Mouse (Mus musculus) liver, embryonic 12.5 days (tissue): ENCODE measurements at regions not wholly inside any gene's neighbourhood (a gene's known extent, or its start where the extent isn't known, plus 50 kb on each side); places are given as distances from the start of the nearest gene placed in this dataset.

ENCODE experiments used
- ATAC-seq: fragments of 200-750 bp; cut with Nextera tagmentation; 2 replicates; pipeline ENCODE4 v1.8.0; 2017; ENCODE audit warnings: moderate number of reproducible peaks, mild to moderate bottlenecking, moderate library complexity
- H3K27ac ChIP-seq: fragments of 300-500 bp; sonication (generic); 2 replicates; pipeline ENCODE4 v1.5.1; 2016; ENCODE audit warnings: mild to moderate bottlenecking
- H3K27me3 ChIP-seq: fragments of 300-500 bp; sonication (generic); replicated peaks from 2 replicates; pipeline ENCODE4 v1.6.1; 2016; ENCODE audit warnings: mild to moderate bottlenecking, moderate library complexity
- H3K36me3 ChIP-seq: fragments of 300-500 bp; sonication (generic); 2 replicates; pipeline ENCODE4 v1.6.1; 2016; ENCODE audit warnings: mild to moderate bottlenecking, moderate library complexity
- H3K4me1 ChIP-seq: fragments of 300-500 bp; sonication (generic); 2 replicates; pipeline ENCODE4 v1.6.1; 2016
- H3K4me2 ChIP-seq: fragments of 300-500 bp; sonication (generic); 2 replicates; pipeline ENCODE4 v1.6.1; 2016; ENCODE audit warnings: mild to moderate bottlenecking, moderate library complexity
- H3K4me3 ChIP-seq: fragments of 300-500 bp; sonication (generic); 2 replicates; pipeline ENCODE4 v1.5.1; 2016; ENCODE audit warnings: mild to moderate bottlenecking, moderate library complexity
- H3K9ac ChIP-seq: fragments of 300-500 bp; sonication (generic); 2 replicates; pipeline ENCODE4 v1.6.1; 2016; ENCODE audit warnings: mild to moderate bottlenecking, moderate library complexity
- H3K9me3 ChIP-seq: fragments of 300-500 bp; sonication (generic); replicated peaks from 2 replicates; pipeline ENCODE4 v1.6.1; 2016; ENCODE audit warnings: mild to moderate bottlenecking, moderate library complexity
- WGBS: fragments of 180-500 bp; shearing (Covaris S2); methylation state at CpG from one replicate; pipeline ENCODE4 v1.1.7; 2016; ENCODE audit not compliant: insufficient replicate concordance; 5-methylcytosine and 5-hydroxymethylcytosine counted together

DNA sequence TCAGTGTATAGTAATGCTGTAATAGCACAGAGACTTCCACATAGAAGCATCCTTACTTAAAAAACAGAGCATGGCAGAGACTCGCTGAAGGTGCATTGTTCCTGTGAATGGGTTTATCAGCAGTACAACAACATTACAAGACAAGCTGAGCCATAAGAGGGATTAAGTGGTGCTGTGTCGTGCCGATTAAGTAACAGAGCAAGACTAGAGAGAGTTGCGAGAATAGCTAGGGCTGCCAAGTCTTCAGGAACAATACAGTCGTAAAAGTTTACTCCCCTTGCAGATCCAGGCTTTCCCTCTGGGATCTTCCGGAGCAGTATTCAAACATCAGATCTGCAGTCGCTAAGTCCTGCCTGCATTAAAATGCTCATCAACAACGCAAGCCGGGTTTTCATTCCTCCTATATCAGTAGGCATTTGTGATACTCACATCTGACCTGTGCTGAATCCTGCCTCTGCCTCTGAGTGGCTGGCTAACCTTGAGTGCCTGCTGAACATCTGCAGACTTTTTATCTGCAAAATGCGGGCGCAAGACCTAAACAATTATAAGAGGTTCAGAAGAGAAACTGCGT lies 247.1 kb downstream of the Ttll7 start:
- Histone ChIP-seq H3K36me3 (no peaks in the 10 kb centered on the region), H3K4me3 (no peak overlapping the region), H3K9me3 (no peaks in the 10 kb centered on the region), H3K27me3 (no peaks in the 10 kb centered on the region), H3K9ac (no peak overlapping the region), H3K4me1 (no peaks in the 10 kb centered on the region), H3K27ac (no peak overlapping the region), H3K4me2 (no peak overlapping the region)
- WGBS = 47% methylated on average over 12 of the region's 12 CpGs
- no peak for ATAC-seq

DNA sequence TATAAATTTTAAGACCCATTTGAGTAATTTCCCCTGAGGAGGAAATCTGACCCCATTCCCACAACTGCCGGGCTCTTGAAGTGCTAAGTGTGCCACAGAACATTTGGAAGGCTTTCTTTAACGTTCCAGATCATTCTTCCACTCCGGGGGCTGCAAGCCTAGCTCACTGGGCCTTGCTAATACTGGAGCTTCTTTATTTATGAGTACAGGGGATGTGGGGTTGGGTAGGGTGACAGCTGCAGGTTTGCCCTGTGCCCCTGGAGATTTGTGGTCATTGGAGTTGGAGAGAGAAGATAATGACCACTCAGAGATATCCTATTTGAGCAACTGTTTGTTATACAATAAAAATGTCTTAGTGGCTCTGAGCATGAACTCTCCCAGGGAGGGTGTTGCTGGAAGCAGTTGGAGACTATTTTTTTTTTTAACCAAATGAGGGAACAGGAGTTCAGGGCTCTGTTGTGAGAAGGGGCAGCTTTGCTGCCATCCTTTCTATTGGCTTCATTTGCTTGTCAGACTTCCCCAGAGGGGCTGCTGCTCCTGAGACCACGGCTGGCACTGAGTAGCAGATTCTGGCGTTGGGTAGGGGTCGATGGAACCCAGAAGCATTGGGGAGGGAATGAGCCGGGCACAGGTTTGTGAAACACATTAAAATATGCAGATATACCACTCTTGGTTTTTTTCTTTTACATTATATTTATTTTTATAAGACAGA lies 249.0 kb downstream of the Ttll7 start:
- H3K27ac ChIP-seq = no peak overlapping the region
- H3K4me1 ChIP-seq = no peaks in the 10 kb centered on the region
- no peak for ATAC-seq

DNA sequence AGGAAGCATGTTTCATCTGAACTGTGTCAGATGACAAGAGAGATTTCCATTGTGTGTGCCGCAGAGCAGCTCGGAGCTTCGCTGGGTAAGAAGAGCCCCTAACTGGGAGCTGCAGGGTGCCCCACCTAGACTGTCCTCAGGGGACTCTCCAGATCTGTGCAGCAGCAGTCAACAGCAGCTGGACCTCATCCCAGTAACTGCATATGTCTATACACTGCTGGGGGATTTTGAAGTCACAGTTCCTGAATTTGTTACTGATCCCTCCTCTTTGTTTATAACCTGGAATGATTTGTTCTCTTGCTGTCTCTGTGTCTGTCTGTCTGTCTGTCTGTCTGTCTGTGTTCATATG lies 249.6 kb downstream of the Ttll7 start:
- H3K4me2 ChIP-seq = no peak overlapping the region
- no peaks in the 10 kb centered on the region for H3K4me1 ChIP-seq
- ATAC-seq = no peak
- no peaks in the 10 kb centered on the region for H3K36me3 ChIP-seq
- no peak overlapping the region for H3K9ac ChIP-seq
- no peaks in the 10 kb centered on the region for H3K27me3 ChIP-seq
- 54% methylated on average over 3 of the region's 3 CpGs for WGBS
- no peak overlapping the region for H3K4me3 ChIP-seq
- no peaks in the 10 kb centered on the region for H3K9me3 ChIP-seq
- H3K27ac ChIP-seq = no peak overlapping the region

More for the DNA sequence above, 249.0 kb downstream of the Ttll7 start:
- Histone ChIP-seq H3K36me3 (no peaks in the 10 kb centered on the region), H3K9me3 (no peaks in the 10 kb centered on the region), H3K27me3 (no peaks in the 10 kb centered on the region), H3K4me3 (no peak overlapping the region), H3K9ac (no peak overlapping the region), H3K4me2 (no peak overlapping the region)
- WGBS = 41% methylated on average over 7 of the region's 7 CpGs

DNA sequence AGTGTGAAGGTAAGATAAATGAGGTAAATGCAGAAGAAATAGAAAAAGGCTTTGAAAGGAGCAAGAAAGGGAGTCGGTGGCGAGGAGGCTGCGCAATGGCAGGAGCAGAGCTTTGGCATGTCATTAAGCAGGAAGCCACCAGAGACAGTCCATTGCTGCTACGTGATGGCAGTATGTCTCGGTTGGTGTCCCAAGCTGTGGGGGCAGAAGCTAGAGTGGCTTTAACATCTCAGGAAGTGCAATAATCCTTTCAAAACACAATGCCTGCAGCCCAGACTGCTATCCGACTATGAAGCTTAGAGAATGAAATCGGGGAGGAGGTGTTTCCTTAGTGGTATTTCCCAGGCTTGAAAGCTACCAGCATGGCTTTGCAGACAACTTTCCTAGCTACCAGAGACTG lies 251.3 kb downstream of the Ttll7 start:
- Histone ChIP-seq H3K27ac (no peak overlapping the region), H3K4me1 (no peaks in the 10 kb centered on the region), H3K4me3 (no peak overlapping the region), H3K9me3 (no peaks in the 10 kb centered on the region), H3K27me3 (no peaks in the 10 kb centered on the region), H3K9ac (no peak overlapping the region), H3K36me3 (no peaks in the 10 kb centered on the region), H3K4me2 (no peak overlapping the region)
- no peak for ATAC-seq
- 58% methylated on average over 7 of the region's 7 CpGs for WGBS

DNA sequence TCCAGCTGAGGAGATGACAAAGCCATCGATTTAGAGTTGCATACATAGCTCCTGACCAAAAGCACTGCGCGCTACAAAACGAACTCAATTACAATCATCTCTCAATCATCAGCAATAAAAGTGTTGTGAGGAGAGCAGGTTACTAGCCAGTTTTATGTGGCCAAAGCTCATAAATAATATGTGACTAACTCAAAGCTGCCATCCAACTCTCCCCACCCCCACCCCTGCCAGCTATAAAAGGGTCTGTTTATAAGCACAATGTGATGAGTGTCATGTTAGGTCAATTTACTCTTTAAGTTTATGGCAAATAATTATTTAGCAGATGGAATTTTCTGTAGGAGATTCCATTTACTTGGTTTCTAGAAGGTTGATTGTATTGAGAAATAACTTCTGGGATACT lies 265.4 kb downstream of the Ttll7 start:
- Histone ChIP-seq H3K27ac (no peak overlapping the region), H3K27me3 (no peaks in the 10 kb centered on the region), H3K4me1 (no peaks in the 10 kb centered on the region), H3K36me3 (no peaks in the 10 kb centered on the region), H3K9me3 (no peaks in the 10 kb centered on the region), H3K4me2 (no peak overlapping the region), H3K4me3 (no peak overlapping the region), H3K9ac (no peak overlapping the region)
- 66% methylated on average over 4 of the region's 4 CpGs for WGBS
- no peak for ATAC-seq

DNA sequence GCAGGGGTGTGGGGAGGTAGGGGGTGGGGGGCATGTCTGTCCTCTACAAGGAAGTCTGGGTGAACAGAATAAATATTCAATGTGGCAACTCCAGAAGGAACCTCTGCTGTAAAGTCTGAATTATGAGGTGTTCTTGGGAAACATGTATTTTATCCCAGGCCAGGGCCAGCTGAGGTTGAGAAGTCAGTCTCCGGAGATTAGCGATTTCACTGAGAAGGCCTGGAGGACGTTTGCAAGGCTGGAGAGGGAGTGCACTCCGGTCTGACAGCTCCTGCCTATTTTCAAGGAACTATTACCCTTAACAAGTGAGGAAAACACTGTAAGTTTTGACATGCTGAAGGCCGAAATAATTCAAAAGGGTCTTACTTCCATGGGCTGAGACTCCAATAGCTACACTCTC lies 265.9 kb downstream of the Ttll7 start:
- no peaks in the 10 kb centered on the region for H3K36me3 ChIP-seq
- no peaks in the 10 kb centered on the region for H3K9me3 ChIP-seq
- no peak for ATAC-seq
- H3K27ac ChIP-seq = no peak overlapping the region
- H3K4me1 ChIP-seq = no peaks in the 10 kb centered on the region
- 70% methylated on average over 5 of the region's 5 CpGs for WGBS
- H3K27me3 ChIP-seq = no peaks in the 10 kb centered on the region
- H3K4me3 ChIP-seq = no peak overlapping the region
- no peak overlapping the region for H3K9ac ChIP-seq
- no peak overlapping the region for H3K4me2 ChIP-seq

DNA sequence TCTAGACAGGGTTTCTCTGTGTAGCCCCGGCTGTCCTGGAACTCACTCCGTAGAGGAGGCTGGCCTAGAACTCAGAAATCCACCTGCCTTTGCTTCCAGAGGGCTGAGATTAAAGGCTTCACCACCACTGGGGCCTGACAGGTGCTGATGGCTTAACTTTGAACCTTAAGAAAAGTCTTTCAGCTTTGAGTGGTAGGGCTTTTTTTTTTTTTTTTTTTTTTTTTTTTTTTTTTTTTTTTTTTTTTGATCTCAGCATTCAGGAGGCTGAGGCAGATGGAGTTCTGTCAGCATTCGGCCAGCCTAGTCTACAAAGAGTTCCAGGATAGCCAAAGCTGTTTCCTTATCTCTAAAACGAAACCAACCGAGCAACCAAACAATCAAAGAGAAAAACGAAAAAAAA lies 266.5 kb downstream of the Ttll7 start:
- Histone ChIP-seq H3K4me3 (no peak overlapping the region), H3K4me2 (no peak overlapping the region), H3K9me3 (no peaks in the 10 kb centered on the region), H3K36me3 (no peaks in the 10 kb centered on the region), H3K9ac (no peak overlapping the region), H3K27ac (no peak overlapping the region), H3K4me1 (no peaks in the 10 kb centered on the region), H3K27me3 (no peaks in the 10 kb centered on the region)
- 65% methylated on average over 6 of the region's 6 CpGs for WGBS
- ATAC-seq = no peak

DNA sequence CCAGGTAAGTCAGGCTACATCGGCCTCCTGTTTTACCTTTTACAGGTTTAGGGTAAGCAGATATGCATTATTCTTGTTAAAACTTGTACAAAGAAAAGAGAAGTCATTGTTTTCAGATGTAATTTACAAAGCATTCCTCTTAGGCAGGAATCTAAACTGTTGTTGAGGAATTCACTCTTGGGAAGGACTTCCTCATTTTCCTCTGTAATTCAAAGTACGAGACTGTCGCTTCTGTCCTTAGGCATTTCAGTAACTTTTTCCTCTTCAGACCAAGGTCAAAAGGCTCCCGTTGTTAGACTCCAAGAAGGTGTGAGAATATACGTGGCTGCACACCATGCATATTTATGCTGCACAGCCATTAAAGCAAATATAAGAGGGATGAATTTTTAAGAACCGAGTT lies 269.7 kb downstream of the Ttll7 start:
- ATAC-seq = no peak
- H3K36me3 ChIP-seq = no peaks in the 10 kb centered on the region
- 64% methylated on average over 6 of the region's 6 CpGs for WGBS
- H3K9me3 ChIP-seq = no peaks in the 10 kb centered on the region
- H3K4me1 ChIP-seq = no peaks in the 10 kb centered on the region
- H3K27me3 ChIP-seq = no peaks in the 10 kb centered on the region
- H3K9ac ChIP-seq = no peak overlapping the region
- H3K4me2 ChIP-seq = no peak overlapping the region
- H3K27ac ChIP-seq = no peak overlapping the region
- no peak overlapping the region for H3K4me3 ChIP-seq

DNA sequence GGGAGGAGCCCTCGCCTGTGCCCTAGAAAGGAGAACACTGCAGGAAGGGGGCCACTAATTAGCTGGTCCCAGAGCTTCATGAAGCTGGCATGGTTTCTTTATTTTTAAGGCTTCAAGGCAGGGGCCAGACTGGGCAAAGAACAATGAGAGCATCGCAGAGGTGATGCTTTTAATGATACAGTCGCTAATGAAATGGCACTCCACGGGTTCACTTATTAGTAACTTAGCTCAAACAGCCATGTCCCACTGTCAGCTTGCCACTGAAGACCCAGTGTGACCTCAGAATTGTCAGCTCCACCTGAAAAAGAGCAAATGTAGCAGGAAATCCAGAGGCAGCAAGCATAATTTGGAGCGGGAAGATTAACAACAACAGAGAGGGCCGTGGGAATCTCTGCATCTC lies 275.6 kb downstream of the Ttll7 start:
- Histone ChIP-seq H3K4me2 (no peak overlapping the region), H3K4me1 (no peaks in the 10 kb centered on the region), H3K9me3 (no peaks in the 10 kb centered on the region), H3K4me3 (no peak overlapping the region), H3K27ac (no peak overlapping the region), H3K27me3 (no peaks in the 10 kb centered on the region), H3K36me3 (no peaks in the 10 kb centered on the region), H3K9ac (no peak overlapping the region)
- 61% methylated on average over 6 of the region's 6 CpGs for WGBS
- ATAC-seq = no peak

DNA sequence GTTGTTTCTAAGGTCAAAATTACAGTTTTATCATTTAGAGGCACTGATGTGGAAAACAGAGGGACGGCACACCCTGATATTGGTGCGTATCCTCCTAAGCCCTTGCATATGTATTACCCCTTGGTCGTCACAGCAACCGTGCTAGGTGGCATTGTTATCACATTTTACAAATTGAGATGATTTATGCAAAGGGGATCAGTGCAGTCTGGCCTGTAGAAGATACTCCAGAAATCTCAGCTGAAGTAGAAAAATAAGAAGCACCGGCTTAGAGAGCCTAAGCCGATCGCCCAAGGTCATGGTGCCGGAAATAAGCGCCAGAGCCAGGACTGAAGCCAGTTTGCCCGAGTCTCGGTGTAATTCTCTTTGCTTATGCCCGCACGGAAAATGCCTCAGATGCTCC lies 280.7 kb downstream of the Ttll7 start:
- Histone ChIP-seq H3K9ac (no peak overlapping the region), H3K27ac (no peak overlapping the region), H3K9me3 (no peaks in the 10 kb centered on the region), H3K4me2 (no peak overlapping the region), H3K36me3 (no peaks in the 10 kb centered on the region), H3K4me3 (no peak overlapping the region), H3K4me1 (no peaks in the 10 kb centered on the region), H3K27me3 (no peaks in the 10 kb centered on the region)
- no peak for ATAC-seq
- 69% methylated on average over 13 of the region's 13 CpGs for WGBS

DNA sequence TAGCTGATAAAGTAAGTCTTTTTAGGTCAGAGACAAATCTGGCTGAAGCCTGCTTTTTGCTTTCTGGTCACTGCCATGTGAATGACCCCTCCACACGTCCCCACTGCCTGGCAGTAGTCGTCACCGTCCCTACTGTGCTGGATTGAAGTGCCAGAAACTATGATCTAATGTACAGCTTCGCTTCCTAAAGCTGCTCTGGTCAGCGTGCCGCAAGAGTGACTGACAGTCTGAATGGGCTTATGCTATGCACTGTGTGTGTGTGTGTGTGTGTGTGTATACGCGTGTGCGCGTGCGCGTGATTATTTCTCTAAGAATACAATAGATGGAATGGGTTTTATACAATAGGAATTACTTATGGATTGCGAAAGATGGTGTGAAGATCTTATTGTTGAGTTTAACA lies 281.2 kb downstream of the Ttll7 start:
- Histone ChIP-seq H3K9me3 (no peaks in the 10 kb centered on the region), H3K9ac (no peak overlapping the region), H3K27ac (no peak overlapping the region), H3K4me3 (no peak overlapping the region), H3K4me2 (no peak overlapping the region), H3K36me3 (no peaks in the 10 kb centered on the region), H3K27me3 (no peaks in the 10 kb centered on the region), H3K4me1 (no peaks in the 10 kb centered on the region)
- no peak for ATAC-seq
- WGBS = 83% methylated on average over 13 of the region's 13 CpGs

DNA sequence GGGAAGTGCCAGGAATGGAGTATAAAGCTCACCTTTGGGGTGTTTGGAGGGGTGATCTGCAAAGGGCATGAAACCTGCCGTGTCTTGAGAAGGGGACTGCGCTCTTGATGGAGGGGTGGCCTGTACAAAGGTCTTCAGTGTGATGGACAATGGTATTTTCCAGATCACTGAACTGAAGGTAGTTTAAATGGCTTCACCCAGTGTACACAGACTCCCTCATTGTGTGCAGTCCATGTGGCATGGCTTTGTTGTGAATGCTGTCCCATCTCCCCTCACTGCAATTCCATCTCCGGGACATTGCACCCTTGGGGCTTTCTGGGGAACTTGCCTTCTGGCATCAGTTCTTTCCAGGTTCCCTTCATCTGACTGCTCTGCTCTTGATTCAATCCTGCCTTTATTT lies 288.2 kb downstream of the Ttll7 start:
- no peaks in the 10 kb centered on the region for H3K36me3 ChIP-seq
- no peak overlapping the region for H3K9ac ChIP-seq
- no peaks in the 10 kb centered on the region for H3K9me3 ChIP-seq
- H3K4me1 ChIP-seq = no peaks in the 10 kb centered on the region
- no peak overlapping the region for H3K4me2 ChIP-seq
- 94% methylated on average over 3 of the region's 3 CpGs for WGBS
- H3K27me3 ChIP-seq = no peaks in the 10 kb centered on the region
- no peak overlapping the region for H3K27ac ChIP-seq
- no peak for ATAC-seq
- H3K4me3 ChIP-seq = no peak overlapping the region

DNA sequence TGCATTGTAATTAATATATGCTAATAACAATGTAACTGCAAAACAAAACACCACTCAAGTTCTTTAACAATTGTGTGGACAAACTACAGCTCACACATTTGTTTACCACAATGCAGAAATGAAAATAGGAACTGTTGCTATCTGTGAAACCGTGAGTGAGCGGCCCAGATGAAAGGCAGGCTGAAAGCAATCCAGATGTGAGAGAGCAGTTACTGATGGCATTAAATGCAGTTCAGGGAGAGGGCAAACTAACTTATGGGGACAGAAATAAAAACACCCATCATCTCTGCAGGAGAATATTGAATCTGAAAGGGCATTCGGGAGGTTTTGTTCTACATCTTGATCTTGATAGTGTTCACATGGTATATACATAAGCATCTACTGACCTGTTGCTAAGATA lies 301.3 kb downstream of the Ttll7 start:
- H3K4me2 ChIP-seq = no peak overlapping the region
- H3K4me1 ChIP-seq = no peaks in the 10 kb centered on the region
- WGBS = 61% methylated on average over 3 of the region's 3 CpGs
- H3K4me3 ChIP-seq = no peak overlapping the region
- ATAC-seq = no peak
- H3K9ac ChIP-seq = no peak overlapping the region
- no peak overlapping the region for H3K27ac ChIP-seq
- H3K36me3 ChIP-seq = no peaks in the 10 kb centered on the region
- H3K9me3 ChIP-seq = 0 out of 2 replicates have a peak, but pooled peaks cover 3% of the 10 kb centered on the region
- H3K27me3 ChIP-seq = no peaks in the 10 kb centered on the region
